Mouse (Mus musculus): ENCODE results near the gene Dnah10. TPM values are rescaled to one million over a fixed set of nuclear protein-coding genes. Genes with fewer than 3 reads are reported as not detected.

Dnah10 gene
- polyA plus RNA-seq (2015; fragmentation: Nextera tagmentation; extraction: Ambion mirVana), result not detected in 2 replicates

- ATAC-seq (ENCODE audit: insufficient read depth), result no peak
- H3K4me2 ChIP-seq, result no peak within 1 kb of the TSS
- H3K27me3 ChIP-seq, result no peaks in the 10 kb centered on the region
- no peaks in the 10 kb centered on the region for H3K9me3 ChIP-seq (replicated peaks)
- peaks cover 26% of the 10 kb centered on the region for H3K36me3 ChIP-seq (replicated peaks)
- H3K27ac ChIP-seq (replicated peaks), result no peak within 1 kb of the TSS
- no peak within 1 kb of the TSS for H3K9ac ChIP-seq
- H3K4me3 ChIP-seq (replicated peaks), result no peak within 1 kb of the TSS
- 25% methylated on average over 29 of the region's 29 CpGs for WGBS (ENCODE audit: insufficient replicate concordance)
- H3K4me1 ChIP-seq (replicated peaks), result peaks cover 7% of the 10 kb centered on the region
Observed at GRCm38 (mm10) chr5:124724997-124725396, at the start of gene Dnah10. TSS of gene Dnah10 (plus strand) at chr5:124725085.

GRCm38 (mm10) chr5:124713741-124714140, 11.1 kb upstream of the Dnah10 start:
- Histone ChIP-seq H3K27me3 (no peaks in the 10 kb centered on the region), H3K9me3 (replicated peaks) (no peaks in the 10 kb centered on the region), H3K4me3 (replicated peaks) (no peak overlapping the region), H3K27ac (replicated peaks) (no peak overlapping the region), H3K36me3 (replicated peaks) (peaks cover 57% of the 10 kb centered on the region), H3K9ac (no peak overlapping the region), H3K4me1 (replicated peaks) (no peaks in the 10 kb centered on the region), H3K4me2 (no peak overlapping the region)
- no peak for ATAC-seq (ENCODE audit: insufficient read depth)
- 87% methylated on average over 5 of the region's 5 CpGs for WGBS (ENCODE audit: insufficient replicate concordance)

GRCm38 (mm10) chr5:124715135-124715534, 9.8 kb upstream of the Dnah10 start:
- H3K36me3 ChIP-seq (replicated peaks), result peaks cover 70% of the 10 kb centered on the region
- H3K4me2 ChIP-seq, result no peak overlapping the region
- no peak overlapping the region for H3K4me3 ChIP-seq (replicated peaks)
- H3K9me3 ChIP-seq (replicated peaks), result no peaks in the 10 kb centered on the region
- no peaks in the 10 kb centered on the region for H3K27me3 ChIP-seq
- no peaks in the 10 kb centered on the region for H3K4me1 ChIP-seq (replicated peaks)
- H3K9ac ChIP-seq, result no peak overlapping the region
- no peak for ATAC-seq (ENCODE audit: insufficient read depth)
- 75% methylated on average over 8 of the region's 8 CpGs for WGBS (ENCODE audit: insufficient replicate concordance)
- H3K27ac ChIP-seq (replicated peaks), result no peak overlapping the region

- H3K27me3 ChIP-seq, result no peaks in the 10 kb centered on the region
- no peak overlapping the region for H3K4me2 ChIP-seq
- H3K27ac ChIP-seq (replicated peaks), result no peak overlapping the region
- 80% methylated on average over 11 of the region's 11 CpGs for WGBS (ENCODE audit: insufficient replicate concordance)
- H3K9ac ChIP-seq, result no peak overlapping the region
- no peak for ATAC-seq (ENCODE audit: insufficient read depth)
- no peaks in the 10 kb centered on the region for H3K4me1 ChIP-seq (replicated peaks)
- no peaks in the 10 kb centered on the region for H3K9me3 ChIP-seq (replicated peaks)
- peaks cover 76% of the 10 kb centered on the region for H3K36me3 ChIP-seq (replicated peaks)
- no peak overlapping the region for H3K4me3 ChIP-seq (replicated peaks)
Observed at GRCm38 (mm10) chr5:124717969-124718368, 6.9 kb upstream of the Dnah10 start.

GRCm38 (mm10) chr5:124718396-124718795, 6.5 kb upstream of the Dnah10 start:
- H3K9me3 ChIP-seq (replicated peaks), result no peaks in the 10 kb centered on the region
- H3K27ac ChIP-seq (replicated peaks), result no peak overlapping the region
- H3K9ac ChIP-seq, result no peak overlapping the region
- peaks cover 75% of the 10 kb centered on the region for H3K36me3 ChIP-seq (replicated peaks)
- no peaks in the 10 kb centered on the region for H3K27me3 ChIP-seq
- no peak overlapping the region for H3K4me2 ChIP-seq
- no peak overlapping the region for H3K4me3 ChIP-seq (replicated peaks)
- no peaks in the 10 kb centered on the region for H3K4me1 ChIP-seq (replicated peaks)
- ATAC-seq (ENCODE audit: insufficient read depth), result no peak
- 76% methylated on average over 7 of the region's 7 CpGs for WGBS (ENCODE audit: insufficient replicate concordance)

GRCm38 (mm10) chr5:124723125-124723524, 1.8 kb upstream of the Dnah10 start:
- Histone ChIP-seq H3K4me1 (replicated peaks) (no peaks in the 10 kb centered on the region), H3K4me2 (no peak overlapping the region), H3K9me3 (replicated peaks) (no peaks in the 10 kb centered on the region), H3K27me3 (no peaks in the 10 kb centered on the region), H3K9ac (no peak overlapping the region), H3K36me3 (replicated peaks) (peaks cover 44% of the 10 kb centered on the region), H3K4me3 (replicated peaks) (no peak overlapping the region), H3K27ac (replicated peaks) (no peak overlapping the region)
- ATAC-seq (ENCODE audit: insufficient read depth), result no peak
- WGBS (ENCODE audit: insufficient replicate concordance), result 77% methylated on average over 6 of the region's 6 CpGs

GRCm38 (mm10) chr5:124729662-124730206, 4.8 kb downstream of the Dnah10 start:
- no peak overlapping the region for H3K9ac ChIP-seq
- no peaks in the 10 kb centered on the region for H3K36me3 ChIP-seq (replicated peaks)
- no peaks in the 10 kb centered on the region for H3K27me3 ChIP-seq
- peak overlapping the region; percentile 59 for H3K4me2 ChIP-seq
- H3K9me3 ChIP-seq (replicated peaks), result no peaks in the 10 kb centered on the region
- H3K4me3 ChIP-seq (replicated peaks), result peak overlapping the region; percentile 26
- no peak overlapping the region for H3K27ac ChIP-seq (replicated peaks)
- ATAC-seq (ENCODE audit: insufficient read depth), result no peak
- H3K4me1 ChIP-seq (replicated peaks), result peaks cover 7% of the 10 kb centered on the region
- 9% methylated on average over 21 of the region's 21 CpGs for WGBS (ENCODE audit: insufficient replicate concordance)

- no peaks in the 10 kb centered on the region for H3K36me3 ChIP-seq (replicated peaks)
- H3K9me3 ChIP-seq (replicated peaks), result no peaks in the 10 kb centered on the region
- no peak overlapping the region for H3K27ac ChIP-seq (replicated peaks)
- no peak overlapping the region for H3K4me2 ChIP-seq
- H3K4me1 ChIP-seq (replicated peaks), result peaks cover 7% of the 10 kb centered on the region
- no peaks in the 10 kb centered on the region for H3K27me3 ChIP-seq
- WGBS (ENCODE audit: insufficient replicate concordance), result 74% methylated on average over 12 of the region's 12 CpGs
- no peak overlapping the region for H3K9ac ChIP-seq
- ATAC-seq (ENCODE audit: insufficient read depth), result no peak
- no peak overlapping the region for H3K4me3 ChIP-seq (replicated peaks)
Observed at GRCm38 (mm10) chr5:124733961-124734360, 9.1 kb downstream of the Dnah10 start.

GRCm38 (mm10) chr5:124741898-124742599, 17.2 kb downstream of the Dnah10 start:
- H3K4me3 ChIP-seq (replicated peaks), result no peak overlapping the region
- H3K27me3 ChIP-seq, result no peaks in the 10 kb centered on the region
- no peaks in the 10 kb centered on the region for H3K36me3 ChIP-seq (replicated peaks)
- no peak for ATAC-seq (ENCODE audit: insufficient read depth)
- no peaks in the 10 kb centered on the region for H3K9me3 ChIP-seq (replicated peaks)
- no peak overlapping the region for H3K27ac ChIP-seq (replicated peaks)
- WGBS (ENCODE audit: insufficient replicate concordance), result 88% methylated on average over 21 of the region's 21 CpGs
- H3K4me1 ChIP-seq (replicated peaks), result no peaks in the 10 kb centered on the region
- H3K9ac ChIP-seq, result no peak overlapping the region
- H3K4me2 ChIP-seq, result no peak overlapping the region

- H3K4me3 ChIP-seq (replicated peaks), result no peak overlapping the region
- ATAC-seq (ENCODE audit: insufficient read depth), result no peak
- no peak overlapping the region for H3K9ac ChIP-seq
- H3K27me3 ChIP-seq, result no peaks in the 10 kb centered on the region
- H3K4me1 ChIP-seq (replicated peaks), result no peaks in the 10 kb centered on the region
- no peak overlapping the region for H3K4me2 ChIP-seq
- WGBS (ENCODE audit: insufficient replicate concordance), result 74% methylated on average over 3 of the region's 3 CpGs
- H3K27ac ChIP-seq (replicated peaks), result no peak overlapping the region
- H3K9me3 ChIP-seq (replicated peaks), result no peaks in the 10 kb centered on the region
- H3K36me3 ChIP-seq (replicated peaks), result no peaks in the 10 kb centered on the region
Observed at GRCm38 (mm10) chr5:124743841-124744240, 19.0 kb downstream of the Dnah10 start.

GRCm38 (mm10) chr5:124746220-124746619, 21.3 kb downstream of the Dnah10 start:
- Histone ChIP-seq H3K9ac (no peak overlapping the region), H3K27me3 (no peaks in the 10 kb centered on the region), H3K4me1 (replicated peaks) (no peaks in the 10 kb centered on the region), H3K27ac (replicated peaks) (no peak overlapping the region), H3K4me3 (replicated peaks) (no peak overlapping the region), H3K4me2 (no peak overlapping the region), H3K9me3 (replicated peaks) (no peaks in the 10 kb centered on the region), H3K36me3 (replicated peaks) (no peaks in the 10 kb centered on the region)
- WGBS (ENCODE audit: insufficient replicate concordance), result 81% methylated on average over 15 of the region's 15 CpGs
- ATAC-seq (ENCODE audit: insufficient read depth), result no peak

GRCm38 (mm10) chr5:124748296-124748695, 23.4 kb downstream of the Dnah10 start:
- Histone ChIP-seq H3K27ac (replicated peaks) (no peak overlapping the region), H3K9me3 (replicated peaks) (no peaks in the 10 kb centered on the region), H3K4me2 (no peak overlapping the region), H3K27me3 (no peaks in the 10 kb centered on the region), H3K36me3 (replicated peaks) (no peaks in the 10 kb centered on the region), H3K9ac (no peak overlapping the region), H3K4me3 (replicated peaks) (no peak overlapping the region), H3K4me1 (replicated peaks) (no peaks in the 10 kb centered on the region)
- ATAC-seq (ENCODE audit: insufficient read depth), result no peak
- WGBS (ENCODE audit: insufficient replicate concordance), result 68% methylated on average over 18 of the region's 18 CpGs
